Mouse (Mus musculus): Measurements from ENCODE around the gene Nr4a1.
A peak's percentile ranks its signal among the peaks of the same experiment; 100 is the strongest.

Gene Nr4a1

DNA sequence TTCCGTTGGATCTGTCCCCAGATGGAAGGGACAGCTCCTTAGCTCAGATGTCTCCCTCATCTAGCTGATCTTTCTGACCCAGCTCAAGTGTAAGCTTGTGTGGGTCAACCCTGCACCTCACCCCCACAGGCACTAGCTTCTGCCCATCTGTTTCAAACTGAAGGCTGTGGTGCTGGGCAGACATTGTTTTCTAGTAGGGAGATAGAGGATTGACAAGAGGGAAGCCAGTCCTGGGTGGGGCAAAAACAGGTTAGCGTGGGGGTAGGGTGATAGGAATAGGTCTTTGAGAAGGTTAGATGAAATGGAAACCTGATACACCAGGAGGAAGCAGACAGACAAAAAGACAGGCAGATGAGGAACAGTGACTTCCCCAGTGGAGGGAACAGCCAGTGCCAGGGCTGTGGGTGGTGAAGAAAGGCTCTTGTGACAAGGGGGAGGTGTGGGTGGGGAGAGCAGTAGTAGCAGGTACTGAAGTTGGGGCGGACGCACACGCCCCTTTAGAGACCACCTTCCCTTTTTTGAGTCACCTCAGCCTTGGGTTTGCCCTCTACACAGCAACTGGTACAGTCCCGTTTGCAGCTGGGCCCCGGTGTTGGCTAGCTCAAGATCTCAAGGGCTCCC lies 1.9 kb downstream of the Nr4a1 start:
- no peak for DNase-seq (ENCODE audit: low spot score in 2 of 2)

DNA sequence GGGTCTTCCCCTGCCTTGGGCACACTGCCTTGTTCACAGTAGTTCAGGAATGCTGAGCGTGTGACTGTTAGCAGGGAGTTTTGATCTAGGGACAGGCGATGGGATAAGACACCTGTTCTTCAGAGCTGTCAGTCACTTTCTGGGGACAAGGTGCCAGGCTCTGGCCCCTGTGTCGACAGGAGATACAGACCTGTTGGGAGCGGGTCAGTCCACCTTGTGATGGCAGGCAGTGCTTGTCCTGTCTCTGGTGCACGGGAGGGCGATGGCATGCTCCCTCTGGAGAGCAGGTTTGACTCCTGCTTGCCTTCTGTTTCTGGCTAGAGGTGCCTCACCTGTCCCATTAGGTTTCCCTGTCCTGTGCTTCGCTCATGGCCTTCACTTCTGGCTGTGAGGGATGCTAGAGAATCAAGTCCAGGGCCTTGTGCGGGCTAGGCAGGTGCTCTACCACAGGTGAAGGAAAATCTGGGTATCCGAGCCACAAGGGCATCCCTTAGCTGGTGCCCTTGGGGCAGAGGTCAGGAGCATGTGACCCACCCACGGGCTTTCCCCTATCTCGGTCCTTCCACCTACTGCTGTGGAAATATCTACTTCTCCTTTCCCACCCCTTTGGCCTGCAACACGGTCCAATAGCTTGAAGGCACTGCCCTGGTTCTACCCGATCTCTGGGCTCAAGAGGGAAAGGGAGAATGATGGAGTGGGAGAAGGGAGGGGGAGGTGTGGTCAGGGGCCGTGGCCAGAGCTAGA lies 2.6 kb downstream of the Nr4a1 start:
- DNase-seq (ENCODE audit: low spot score in 2 of 2), result no peak

DNA sequence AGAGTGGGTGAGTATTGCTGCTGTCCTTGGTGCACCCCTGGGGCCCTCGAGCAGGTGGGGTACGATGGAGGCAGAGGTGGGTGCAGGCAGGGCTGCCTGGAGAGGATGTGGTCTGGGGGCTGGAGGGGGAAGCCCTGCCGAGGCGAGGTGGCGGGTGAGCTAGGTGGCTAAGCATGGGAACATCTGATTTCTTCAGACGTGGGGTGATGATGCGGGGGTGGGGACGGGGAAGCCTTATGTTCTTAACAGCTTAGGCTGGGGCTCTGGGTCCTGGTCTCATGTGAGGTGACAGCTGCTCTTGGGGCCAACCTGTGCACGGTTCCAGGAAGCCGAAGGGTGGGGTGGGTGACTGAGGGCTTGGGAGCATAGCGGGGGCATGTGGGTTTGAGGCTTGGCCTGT lies 4.4 kb downstream of the Nr4a1 start:
- no peak for DNase-seq (ENCODE audit: low spot score in 2 of 2)

DNA sequence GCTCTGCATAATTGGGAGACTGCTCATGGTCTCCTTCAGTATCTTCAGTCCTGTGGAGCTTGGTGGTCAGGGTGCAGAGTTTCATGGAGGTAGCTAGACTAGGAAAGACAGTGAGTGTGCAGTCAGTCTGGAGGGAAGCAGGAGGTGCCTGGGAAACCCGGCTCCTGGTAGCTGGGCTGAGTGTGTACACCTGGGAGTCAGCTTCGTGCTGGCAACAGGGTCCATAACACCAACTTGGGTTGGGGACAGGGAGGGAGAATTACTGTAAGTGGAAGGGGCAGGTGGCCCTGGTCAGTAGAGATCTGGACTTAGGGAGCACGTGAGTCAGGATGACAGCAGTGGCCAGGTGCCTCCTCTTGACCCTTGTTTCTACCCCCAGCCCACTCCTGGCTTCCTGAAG lies 5.9 kb downstream of the Nr4a1 start:
- no peak for DNase-seq (ENCODE audit: low spot score in 2 of 2)

DNA sequence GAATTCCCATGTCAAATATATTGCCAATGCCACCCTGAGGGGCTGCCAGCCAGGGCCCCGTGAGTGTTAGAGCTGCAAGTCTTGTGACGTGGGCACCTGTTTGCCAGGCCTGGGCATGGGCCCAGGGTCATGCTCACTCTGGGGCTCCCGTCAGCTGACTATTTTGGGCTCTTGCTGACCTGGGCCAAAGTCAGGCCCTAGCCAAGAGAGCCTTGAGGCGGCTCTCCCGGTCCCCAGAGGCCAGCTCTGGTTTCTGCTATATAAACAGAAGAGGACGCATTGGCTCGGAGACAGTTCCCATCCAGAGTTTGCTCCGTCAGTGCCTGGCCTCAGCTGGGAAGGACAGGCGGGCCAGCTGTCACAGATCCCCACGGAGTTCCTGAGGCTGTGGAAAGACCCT lies 6.3 kb downstream of the Nr4a1 start:
- no peak for DNase-seq (ENCODE audit: low spot score in 2 of 2)

DNA sequence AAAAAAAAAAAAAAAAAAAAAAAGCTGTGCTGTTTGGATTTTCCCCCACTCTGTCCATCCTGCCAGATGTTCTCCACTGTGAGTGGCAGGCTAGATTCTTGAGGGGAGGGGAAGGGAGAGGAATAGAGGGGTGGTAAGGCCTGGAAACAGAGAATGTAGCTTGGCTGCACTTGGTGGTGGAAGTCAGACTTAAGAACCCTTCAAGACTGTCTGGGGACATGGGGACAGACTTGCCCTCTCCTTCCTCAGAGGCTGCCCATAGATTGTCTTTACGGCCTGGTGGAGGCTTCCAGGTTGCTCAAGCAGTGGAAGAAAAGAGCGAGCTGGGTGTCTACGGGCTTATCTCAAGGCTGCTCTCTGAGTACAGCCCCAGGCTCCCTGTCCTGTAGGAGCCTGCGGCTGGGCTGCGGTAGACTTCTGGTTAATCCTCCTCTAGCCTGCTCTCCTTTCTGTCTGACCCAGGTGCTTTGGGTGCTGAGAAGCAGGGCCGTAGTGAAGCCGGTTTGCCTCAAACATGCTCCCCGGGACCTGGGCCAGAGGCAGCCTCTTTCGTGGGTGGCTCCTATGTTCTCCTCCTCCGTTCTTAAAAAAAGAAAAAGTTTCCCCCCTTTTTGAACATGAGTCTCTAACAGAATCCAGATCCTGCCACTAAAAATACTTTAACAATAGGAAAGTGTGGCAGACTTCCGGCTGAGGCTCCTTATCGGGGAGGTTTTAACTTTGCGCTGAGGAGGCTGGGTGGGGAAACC lies 7.0 kb downstream of the Nr4a1 start:
- DNase-seq (ENCODE audit: low spot score in 2 of 2), result no peak

DNA sequence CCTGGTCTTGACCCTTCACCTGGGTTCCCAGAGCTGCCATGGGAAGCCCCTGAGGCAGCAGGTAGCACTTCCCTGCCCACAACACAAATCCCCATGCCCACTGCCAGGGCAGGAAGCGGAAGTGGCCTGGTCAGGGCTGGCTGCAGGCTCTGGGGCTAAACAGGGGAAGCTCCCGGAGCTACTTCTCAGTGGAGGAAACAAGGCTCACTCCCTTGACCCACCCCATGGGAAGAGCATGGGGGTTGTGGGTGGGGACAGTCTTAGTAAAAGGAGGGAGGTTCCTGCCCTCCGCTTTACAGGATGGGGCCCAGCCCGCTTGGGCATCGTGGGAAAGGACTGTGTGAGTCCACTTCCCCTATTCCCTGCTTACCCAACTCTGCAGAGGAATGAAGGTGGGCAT lies 8.4 kb downstream of the Nr4a1 start:
- no peak for DNase-seq (ENCODE audit: low spot score in 2 of 2)

DNA sequence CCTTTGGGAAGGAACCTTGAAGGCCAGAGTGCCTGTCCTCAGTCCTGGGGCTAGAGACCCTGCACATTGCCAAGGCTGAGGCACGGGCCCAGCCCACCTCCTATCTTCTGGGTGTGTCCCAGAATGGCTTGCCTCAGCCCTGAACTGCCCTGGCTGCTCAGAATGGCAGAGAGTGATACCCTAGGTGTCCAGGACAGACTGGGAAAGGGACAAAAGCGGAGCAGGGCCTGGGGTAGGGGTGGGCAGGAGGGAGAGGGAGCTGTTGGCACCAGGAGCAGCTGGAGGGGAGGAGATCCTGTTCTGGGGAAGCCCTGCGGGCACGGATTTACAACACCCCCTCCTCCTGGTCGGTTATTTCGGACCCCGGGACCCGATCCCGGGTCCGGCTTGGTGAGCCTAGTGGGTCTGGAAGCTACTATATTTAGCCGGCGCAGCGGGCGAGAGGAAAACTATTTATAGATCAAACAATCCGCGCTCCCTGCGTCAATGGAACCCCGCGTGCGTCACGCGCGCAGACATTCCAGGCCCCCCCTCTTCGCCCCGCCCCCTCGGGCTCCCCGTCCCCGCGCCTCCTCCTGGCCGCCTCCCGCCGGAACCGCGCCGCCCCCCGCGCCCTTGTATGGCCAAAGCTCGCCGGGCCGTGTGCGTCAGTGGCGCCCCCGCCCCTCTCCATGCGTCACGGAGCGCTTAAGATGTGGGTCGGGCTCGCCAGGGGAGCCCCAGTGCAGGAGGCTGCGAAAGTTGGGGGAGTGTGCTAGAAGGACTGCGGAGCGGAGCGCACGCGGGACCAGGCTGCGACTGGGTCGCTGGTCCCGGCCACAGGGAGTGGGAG lies 12.3 kb downstream of the Nr4a1 start:
- DNase-seq (ENCODE audit: low spot score in 2 of 2), result peak; percentile 92 to 93

DNA sequence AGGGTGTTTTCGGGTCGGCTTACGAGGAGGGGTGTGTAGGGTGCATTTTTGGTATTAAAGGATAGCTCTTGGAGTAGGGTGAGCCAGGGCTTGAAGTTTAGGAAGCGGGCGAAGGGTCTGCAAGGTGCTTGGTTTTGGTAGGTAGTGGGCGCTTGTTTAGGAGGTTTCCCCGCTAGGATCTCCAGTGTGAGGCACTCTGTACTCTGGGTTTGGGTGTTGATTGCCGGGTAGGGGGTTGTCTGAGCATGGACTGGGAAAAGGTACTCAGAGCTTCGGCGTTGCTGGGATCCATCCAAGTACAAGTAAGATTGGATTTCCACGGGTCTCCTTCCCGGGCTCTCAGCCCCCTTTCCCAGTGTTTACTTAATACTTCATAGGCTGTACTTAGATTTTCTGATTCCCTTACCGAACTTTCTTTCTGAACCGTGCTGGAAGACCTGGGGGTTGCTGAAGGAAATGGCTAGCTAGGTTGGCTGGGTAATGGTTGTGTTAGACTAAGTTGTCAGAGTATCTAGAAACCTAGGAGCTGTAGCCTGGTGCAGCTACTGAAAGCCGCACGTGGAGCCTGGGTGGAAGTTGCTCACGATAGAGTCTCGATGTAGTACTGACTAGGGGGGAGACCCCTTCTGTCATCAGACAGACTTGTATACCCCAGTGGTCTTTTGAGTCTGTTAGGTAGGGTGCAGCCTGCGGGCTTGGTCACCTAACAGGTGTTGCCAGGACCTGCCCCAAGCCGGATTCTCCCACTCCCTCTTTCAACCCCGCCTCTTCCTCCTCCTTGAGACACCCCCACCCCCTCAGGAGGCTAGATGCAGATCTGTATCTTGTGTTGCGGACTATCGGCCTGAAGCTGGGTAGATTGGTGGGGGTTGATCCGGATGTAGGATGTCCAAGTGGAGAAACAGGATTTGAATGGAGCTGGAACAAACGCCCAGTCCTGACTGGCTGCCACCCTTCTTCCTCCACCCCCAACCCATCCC lies 13.3 kb downstream of the Nr4a1 start:
- no peak for DNase-seq (ENCODE audit: low spot score in 2 of 2)

DNA sequence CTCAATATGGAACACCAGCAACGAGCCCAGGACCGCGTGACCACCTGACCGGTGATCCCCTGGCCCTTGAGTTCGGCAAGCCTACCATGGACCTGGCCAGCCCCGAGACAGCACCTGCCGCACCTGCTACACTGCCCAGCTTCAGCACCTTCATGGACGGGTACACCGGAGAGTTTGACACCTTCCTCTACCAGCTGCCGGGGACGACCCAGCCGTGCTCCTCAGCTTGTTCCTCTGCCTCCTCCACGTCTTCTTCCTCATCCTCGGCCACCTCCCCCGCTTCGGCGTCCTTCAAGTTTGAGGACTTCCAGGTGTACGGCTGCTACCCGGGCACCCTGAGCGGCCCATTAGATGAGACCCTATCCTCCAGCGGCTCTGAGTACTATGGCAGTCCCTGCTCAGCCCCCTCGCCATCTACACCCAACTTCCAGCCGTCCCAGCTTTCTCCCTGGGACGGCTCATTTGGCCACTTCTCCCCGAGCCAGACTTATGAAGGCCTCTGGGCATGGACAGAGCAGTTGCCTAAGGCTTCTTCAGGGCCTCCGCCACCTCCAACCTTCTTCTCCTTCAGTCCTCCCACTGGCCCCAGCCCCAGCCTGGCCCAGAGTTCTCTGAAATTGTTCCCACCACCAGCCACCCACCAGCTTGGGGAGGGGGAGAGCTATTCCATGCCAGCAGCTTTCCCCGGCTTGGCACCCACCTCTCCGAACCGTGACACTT lies 16.2 kb downstream of the Nr4a1 start:
- no peak for DNase-seq (ENCODE audit: low spot score in 2 of 2)

DNA sequence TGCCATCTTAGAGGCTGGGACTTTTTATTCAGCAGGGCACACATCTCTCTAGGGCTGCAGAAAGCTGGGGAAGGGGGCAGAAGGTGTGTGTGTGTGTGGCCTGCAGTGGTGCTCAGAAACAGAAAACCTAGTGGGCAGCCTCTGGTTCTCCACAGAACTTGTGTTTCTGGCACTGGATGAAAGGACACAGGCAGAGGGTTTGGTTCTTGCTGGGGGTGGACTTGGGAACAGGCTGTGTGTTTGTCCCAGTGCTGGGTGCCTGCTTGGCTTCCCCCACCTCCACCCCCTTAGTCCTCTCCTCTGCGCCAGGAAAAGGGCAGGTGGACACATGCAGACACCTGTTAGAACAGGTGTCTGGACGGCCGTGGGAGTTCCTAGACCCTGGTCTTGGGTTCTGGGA lies 17.0 kb downstream of the Nr4a1 start:
- no peak for DNase-seq (ENCODE audit: low spot score in 2 of 2)

DNA sequence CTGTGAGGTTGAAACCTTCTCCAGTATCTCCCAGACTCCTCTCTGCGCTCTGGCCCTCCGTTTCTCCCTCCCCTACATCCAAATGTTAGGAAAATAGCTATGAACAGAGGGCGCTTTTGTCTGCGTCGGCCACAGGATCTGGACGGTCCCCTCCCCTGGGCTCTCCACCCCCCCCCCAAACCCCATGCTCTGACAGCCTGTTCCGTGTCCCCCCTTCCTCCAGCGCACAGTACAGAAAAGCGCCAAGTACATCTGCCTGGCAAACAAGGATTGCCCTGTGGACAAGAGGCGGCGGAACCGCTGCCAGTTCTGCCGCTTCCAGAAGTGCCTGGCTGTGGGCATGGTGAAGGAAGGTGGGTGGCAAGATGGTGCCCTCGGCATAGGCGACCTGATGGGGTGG lies 17.4 kb downstream of the Nr4a1 start:
- DNase-seq (ENCODE audit: low spot score in 2 of 2), result no peak

DNA sequence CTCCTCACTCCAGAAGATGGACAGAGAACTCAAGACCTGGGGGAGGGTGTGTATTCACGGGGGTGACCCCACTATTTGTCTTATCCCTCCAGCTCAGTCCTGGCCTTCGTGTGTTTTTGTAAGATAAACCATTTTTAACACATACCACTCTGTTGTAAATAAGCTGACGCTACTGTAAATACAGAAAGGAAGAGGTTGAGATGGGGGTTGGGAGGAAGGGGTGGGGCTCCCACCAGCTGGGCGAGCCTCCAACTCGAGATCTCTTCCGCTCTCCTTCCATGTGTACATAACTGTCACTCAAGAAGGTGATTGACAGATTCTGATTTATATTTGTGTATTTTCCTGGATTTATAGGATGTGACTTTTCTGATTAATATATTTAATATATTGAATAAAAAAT lies 20.3 kb downstream of the Nr4a1 start:
- no peak for DNase-seq (ENCODE audit: low spot score in 2 of 2)

DNA sequence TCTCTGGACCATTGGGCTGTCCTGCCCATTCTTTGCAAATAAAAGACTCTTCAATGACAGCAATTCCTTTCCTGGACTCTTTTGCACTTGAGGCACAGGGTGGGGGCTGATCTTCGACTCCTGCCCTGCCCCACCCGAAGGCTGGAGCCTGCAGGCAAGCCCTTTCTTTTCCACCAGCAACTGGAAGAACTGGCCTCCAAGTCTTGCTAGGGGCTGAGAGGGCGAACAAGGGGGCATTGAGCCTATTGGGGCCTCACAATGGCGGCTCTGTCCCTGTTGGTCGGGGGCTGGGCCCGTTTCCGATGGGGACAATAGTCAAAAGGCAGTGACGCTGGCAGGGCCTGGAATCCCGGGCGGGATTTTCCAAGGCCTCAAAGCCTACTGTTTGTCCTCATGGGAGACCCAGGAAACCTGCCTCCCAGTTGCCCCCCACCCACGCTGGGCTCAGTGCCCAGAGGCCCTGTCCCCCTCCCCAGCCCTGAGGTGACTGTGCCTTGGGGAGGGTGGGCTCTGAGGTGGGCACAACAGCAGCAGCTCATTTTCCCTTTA lies 23.4 kb downstream of the Nr4a1 start:
- DNase-seq (ENCODE audit: low spot score in 2 of 2), result peak in 1 of 2 experiments; percentile 46

DNA sequence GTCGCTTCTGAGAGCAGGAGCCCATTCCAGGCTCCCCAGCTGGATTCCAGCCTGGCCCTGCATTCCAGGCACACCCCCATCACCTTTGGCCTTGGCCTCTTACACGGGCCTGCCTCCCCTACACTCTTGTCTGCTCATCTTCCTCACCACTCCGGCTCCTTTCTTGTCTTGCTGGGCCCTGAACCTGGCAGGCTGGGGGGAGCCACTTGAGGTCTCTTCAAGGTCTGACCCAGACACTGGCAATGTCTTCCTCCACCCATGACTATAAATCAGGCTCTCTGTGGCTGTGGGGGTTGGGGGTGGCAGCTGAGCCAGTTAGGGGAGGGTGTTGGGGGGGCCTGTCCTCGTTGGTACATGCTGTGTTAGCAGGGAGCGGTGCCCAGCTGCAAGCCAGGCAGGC lies 24.5 kb downstream of the Nr4a1 start:
- no peak for DNase-seq (ENCODE audit: low spot score in 2 of 2)

DNA sequence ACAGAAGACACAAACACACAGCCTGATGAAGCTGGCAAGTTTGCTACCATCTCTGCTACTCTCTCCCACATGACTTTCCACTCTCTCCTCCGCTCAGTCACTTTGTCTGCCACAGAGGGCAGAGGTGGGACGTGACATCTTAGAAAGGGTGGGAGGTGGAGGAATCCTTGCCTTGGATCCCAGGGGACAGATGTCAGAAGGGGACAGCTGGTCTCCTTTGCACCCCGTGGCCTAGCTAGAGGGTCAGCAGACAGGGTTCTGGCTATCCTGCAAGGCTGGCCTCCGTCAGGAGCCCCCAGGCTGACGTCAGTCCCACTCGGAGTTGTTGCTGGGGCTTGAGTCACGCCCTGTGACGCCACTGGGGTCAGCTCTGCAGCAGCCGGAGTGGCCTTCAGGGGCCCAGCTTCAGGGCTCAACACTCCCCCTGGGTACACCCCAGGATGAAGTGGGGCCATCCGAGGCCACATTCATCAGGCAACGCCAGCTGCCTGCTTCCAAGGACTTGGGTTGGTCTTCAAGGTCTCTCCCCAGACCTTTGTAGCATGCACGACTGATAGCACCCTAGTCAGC lies 25.4 kb downstream of the Nr4a1 start:
- no peak for DNase-seq (ENCODE audit: low spot score in 2 of 2)

DNA sequence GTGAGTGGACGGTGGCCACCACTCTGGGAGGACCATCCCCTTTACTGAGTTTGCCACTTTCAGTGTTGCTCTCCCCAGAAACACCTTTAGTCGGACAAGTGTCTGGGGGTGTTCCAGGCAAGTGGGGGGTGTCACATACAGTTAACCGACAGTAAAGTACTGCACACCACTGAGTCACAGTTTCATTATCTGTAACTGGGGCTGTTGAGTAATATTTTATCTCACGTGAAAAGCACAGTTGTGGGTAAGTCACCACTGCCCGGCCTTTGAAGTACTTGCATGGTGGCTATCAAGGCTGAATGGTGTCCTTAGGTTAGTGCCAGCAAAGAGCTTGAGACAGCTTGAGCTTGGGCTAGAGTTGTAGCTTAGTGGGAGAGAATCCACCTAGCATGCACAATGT lies 28.4 kb downstream of the Nr4a1 start:
- no peak for DNase-seq (ENCODE audit: low spot score in 2 of 2)

DNA sequence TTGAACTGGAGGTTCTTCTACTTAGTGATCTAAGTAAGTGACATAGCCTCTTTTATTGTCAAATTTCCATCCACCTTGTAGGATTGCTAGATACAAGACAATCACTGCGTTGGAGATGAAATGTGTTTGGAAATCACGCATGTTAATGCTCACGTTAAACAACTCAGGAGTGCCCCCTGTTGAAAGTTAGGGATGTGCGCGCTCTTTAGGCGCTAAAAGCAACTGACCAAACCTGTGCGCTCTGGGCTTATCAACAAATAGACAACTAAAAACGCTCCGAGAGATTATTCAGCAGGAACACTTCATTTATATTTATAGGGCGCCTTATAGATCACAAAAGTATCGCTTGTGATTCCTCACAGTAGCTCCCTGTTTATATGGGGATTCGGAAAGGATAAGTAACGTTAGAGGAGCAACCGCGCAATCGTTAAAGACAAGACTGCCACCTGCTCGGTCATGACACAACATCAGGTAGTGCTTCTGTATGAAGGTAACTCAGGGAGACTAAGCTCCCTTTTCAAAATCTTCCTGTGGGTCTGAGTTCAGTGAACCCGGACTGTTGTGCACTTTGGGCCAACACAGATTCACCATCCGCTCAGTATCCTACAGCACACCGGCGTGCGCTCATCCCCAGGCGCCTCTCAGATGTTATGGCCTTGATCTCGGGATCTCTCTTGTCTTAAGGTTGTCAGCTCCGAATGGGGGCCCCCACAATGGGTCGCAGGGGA lies 29.3 kb downstream of the Nr4a1 start:
- DNase-seq (ENCODE audit: low spot score in 2 of 2), result peak in 1 of 2 experiments; percentile 77

All from frontal cortex, postnatal 36 days (tissue).